Mouse (Mus musculus) splenic B cell, adult 2 months (primary cell): ENCODE data around the gene Prr7.
"Not testable (repeated sequence)": the region's sequence is repeated elsewhere in the genome, so short reads cannot be mapped to it uniquely, and the experiment has no call there.

Source experiments
- DNase-seq: peaks from one replicate; pipeline ENCODE4 v3.0.0-alpha.2; 2011; ENCODE audit warnings: low read depth, low spot score
- H3K27me3 ChIP-seq: 2 replicates; pipeline ENCODE4 v1.6.1; 2012; ENCODE audit warnings: mild to moderate bottlenecking, low read length, moderate library complexity, mixed read lengths; ENCODE audit not compliant: control insufficient read depth, poor library complexity, insufficient read depth, severe bottlenecking
- H3K36me3 ChIP-seq: 2 replicates; pipeline ENCODE4 v1.6.1; 2012; ENCODE audit warnings: mild to moderate bottlenecking, low read length, moderate library complexity, mixed read lengths; ENCODE audit not compliant: control insufficient read depth, poor library complexity, insufficient read depth, severe bottlenecking

Prr7 gene

DNA sequence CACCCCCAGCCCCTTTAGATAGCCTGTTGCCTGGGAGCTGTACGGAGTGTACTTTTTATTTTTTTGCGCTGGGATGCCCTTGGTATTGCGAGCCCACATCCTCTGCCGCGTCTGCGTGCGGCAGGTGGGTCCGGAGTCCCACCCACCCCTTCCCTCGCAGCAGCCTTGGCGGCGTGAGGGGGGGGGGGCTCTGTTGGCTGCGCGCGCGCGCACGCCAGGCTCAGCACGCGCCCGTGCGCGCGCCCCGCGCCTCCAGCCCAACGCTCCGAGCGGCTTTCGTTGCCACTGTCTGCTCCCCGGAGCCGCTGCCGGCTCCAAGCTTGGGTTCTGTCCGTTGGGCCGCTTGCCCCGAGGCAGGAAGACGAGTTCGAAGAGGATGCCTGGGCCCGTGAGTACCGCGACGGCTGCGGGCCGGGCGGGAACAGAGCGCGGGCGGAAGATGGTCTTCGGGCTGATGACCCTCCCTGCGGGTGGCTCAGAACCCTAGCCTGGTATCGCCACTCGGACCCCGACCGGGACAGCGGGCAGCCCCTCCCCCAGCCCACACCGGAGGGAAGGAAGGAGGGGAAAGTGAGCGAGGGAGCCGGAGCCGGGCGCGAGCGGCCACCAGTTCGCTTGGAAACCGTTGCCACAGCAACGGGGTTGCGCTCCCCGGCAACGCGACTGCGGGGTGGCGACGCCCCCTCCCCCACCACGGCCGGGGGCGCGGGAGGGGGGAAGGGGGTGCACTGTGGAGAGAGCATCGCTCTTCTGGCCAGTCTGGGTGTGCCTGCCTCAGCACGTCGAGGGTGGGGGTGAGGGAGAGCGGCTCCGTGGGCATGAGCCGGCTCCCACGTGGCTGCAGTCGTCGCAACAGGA lies at the start of gene Prr7:
Gene Prr7 (plus strand): TSS at position 241 of the 858 bp plus-strand sequence.
- Histone ChIP-seq H3K36me3 (peaks cover 6% of the 10 kb centered on the region; the same call in 1 of the 2 replicates), H3K27me3 (no peaks in the 10 kb centered on the region)
- DNase-seq: peak; percentile 59

DNA sequence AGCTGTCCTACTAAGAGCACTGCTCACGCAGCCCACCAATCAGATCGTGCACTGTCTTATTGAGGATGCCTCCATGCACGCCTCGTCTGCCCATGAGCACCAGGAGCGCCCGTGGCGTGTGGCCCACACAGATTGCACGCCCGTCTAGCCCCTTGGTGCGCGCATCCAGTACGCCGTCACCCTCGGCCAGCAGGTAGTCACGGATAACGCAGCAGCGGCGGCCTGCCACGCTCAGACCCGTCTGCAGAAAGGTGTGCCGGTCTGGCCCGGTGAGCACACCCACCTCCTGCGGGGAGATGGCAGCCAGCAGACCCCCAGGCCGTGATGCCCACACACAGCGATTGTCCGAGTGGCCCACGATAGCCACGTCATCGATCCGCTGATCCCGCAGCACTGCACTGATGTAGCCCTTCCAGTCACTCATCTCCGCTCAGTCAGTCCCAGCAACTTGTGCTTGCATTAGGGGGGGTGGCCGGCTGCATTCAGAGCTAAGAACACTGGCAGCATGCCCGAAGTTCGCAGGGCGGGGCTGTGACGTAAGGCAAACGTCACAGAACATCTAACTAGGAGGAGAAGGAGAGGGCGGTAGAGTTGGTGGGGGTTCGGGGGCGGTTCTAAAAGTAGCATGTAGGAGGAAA lies 49.2 kb upstream of the Prr7 start, which contains the start of gene Pfn3:
Gene Pfn3 (minus strand): TSS at position 490 of the 638 bp plus-strand sequence.
- Histone ChIP-seq H3K27me3 (no peaks in the 10 kb centered on the region), H3K36me3 (no peaks in the 10 kb centered on the region)
- no peak for DNase-seq

DNA sequence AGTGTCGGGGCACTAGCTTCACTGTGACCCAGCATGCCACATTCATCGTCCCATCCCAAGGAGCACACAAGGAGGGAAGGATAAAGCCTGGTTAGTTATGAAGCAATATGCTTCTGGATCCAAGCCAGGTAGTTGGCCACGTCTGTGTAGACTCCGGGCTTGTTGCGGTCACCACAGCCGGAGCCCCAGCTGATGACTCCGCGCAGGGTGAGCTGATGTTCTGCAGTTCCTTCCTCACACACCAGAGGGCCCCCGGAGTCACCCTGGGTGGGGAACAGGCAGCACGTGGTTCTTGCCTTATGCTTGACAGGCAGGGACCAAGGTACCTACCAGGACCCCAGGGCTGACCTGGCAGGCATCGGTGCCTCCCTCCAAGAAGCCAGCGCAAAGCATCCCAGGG lies 46.1 kb upstream of the Prr7 start:
- Histone ChIP-seq H3K36me3 (no peaks in the 10 kb centered on the region), H3K27me3 (no peaks in the 10 kb centered on the region)
- peak; percentile 92 for DNase-seq

- H3K27me3 ChIP-seq: no peaks in the 10 kb centered on the region
- no peaks in the 10 kb centered on the region for H3K36me3 ChIP-seq
- DNase-seq: no peak
These were observed 44.9 kb upstream of the Prr7 start for GRCm38 (mm10) chr13:55419142-55419541.

- DNase-seq: no peak
- H3K36me3 ChIP-seq: no peaks in the 10 kb centered on the region
These were observed 43.8 kb upstream of the Prr7 start for GRCm38 (mm10) chr13:55420018-55420932.

GRCm38 (mm10) chr13:55420933-55421800 lies 42.9 kb upstream of the Prr7 start:
- Histone ChIP-seq H3K27me3 (no peaks in the 10 kb centered on the region), H3K36me3 (no peaks in the 10 kb centered on the region)
- peak; percentile 85 for DNase-seq

More at GRCm38 (mm10) chr13:55420018-55420932, 43.8 kb upstream of the Prr7 start:
- no peaks in the 10 kb centered on the region for H3K27me3 ChIP-seq

DNA sequence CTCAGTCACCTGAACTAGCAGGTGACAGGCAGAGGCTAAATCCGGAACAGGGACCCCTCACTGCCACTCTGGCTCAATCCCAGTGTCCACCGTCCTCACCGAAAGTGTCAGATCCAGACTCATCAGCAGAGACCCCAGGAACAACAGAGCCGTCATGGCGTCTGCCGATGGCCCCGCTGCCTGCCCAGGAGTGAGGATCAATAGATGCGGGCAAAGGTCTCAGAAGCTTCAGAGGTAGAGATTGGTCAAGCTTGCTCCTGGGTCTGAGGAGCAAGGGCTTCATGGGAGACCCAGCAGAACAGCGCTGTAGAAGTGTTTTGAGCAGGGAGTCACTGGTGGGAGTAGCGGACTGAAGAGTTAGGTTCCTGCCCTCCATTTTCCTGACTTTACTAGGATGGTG lies 37.5 kb upstream of the Prr7 start, which contains the start of gene F12:
Gene F12 (minus strand): TSS at position 181 of the 400 bp plus-strand sequence.
- H3K36me3 ChIP-seq: no peaks in the 10 kb centered on the region
- DNase-seq: no peak
- no peaks in the 10 kb centered on the region for H3K27me3 ChIP-seq

GRCm38 (mm10) chr13:55429226-55429888 lies 34.7 kb upstream of the Prr7 start:
- DNase-seq: peak; percentile 75
- Histone ChIP-seq H3K27me3 (no peaks in the 10 kb centered on the region), H3K36me3 (no peaks in the 10 kb centered on the region)

- H3K27me3 ChIP-seq: no peaks in the 10 kb centered on the region
- no peaks in the 10 kb centered on the region for H3K36me3 ChIP-seq
- no peak for DNase-seq
These were observed 33.5 kb upstream of the Prr7 start for GRCm38 (mm10) chr13:55430566-55430965.

- DNase-seq: peak; percentile 88
- H3K36me3 ChIP-seq: no peaks in the 10 kb centered on the region
- H3K27me3 ChIP-seq: no peaks in the 10 kb centered on the region
These were observed 32.0 kb upstream of the Prr7 start for GRCm38 (mm10) chr13:55431889-55432685.

- DNase-seq: peak; percentile 56
- H3K36me3 ChIP-seq, H3K27me3 ChIP-seq: not testable (repeated sequence)
These were observed 26.9 kb upstream of the Prr7 start for GRCm38 (mm10) chr13:55437111-55437629.

DNA sequence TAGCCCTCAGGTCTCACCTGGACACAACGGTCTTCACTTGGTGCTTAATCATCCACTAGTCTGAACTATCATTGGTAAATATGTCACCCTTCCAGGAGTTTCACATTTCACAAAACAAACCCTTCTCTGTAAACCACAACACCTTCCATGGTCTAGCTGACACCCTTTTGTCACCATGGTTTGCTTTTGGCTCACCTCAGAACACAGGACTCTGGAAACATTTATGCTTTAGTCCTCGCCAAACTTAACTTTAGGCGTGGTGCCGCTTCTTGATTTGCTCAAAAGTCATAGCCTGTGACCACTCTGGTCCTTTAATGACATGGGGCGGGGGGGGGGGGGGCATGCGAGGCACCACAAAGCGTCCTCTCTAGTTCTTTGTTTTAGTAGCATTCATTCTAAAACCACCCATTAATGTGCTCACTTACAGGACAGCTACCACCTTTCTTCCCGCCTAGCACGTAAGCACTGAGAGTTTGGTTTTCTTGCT lies 20.2 kb upstream of the Prr7 start:
- no peaks in the 10 kb centered on the region for H3K27me3 ChIP-seq
- peak; percentile 75 for DNase-seq
- H3K36me3 ChIP-seq: no peaks in the 10 kb centered on the region
